Mouse (Mus musculus) heart, adult 2 months (tissue): ENCODE measurements around the gene Sept10. TPM values are rescaled to one million over a fixed set of nuclear protein-coding genes. Genes with fewer than 3 reads are reported as not detected.

ENCODE experiments used
- DNase-seq, 2 experiments: peaks; one replicate each; pipeline ENCODE4 v3.0.0; 2021
- H3K27ac ChIP-seq: fragments of 200-600 bp; 2 replicates; pipeline ENCODE4 v1.8.1; 2022
- H3K27me3 ChIP-seq: fragments of 200-500 bp; 2 replicates; pipeline ENCODE4 v1.6.1; 2012; ENCODE audit warnings: mild to moderate bottlenecking, low read length, inconsistent platforms, mixed read lengths; ENCODE audit not compliant: control insufficient read depth, insufficient read depth
- H3K36me3 ChIP-seq: fragments of 200-500 bp; 2 replicates; pipeline ENCODE4 v1.6.1; 2012; ENCODE audit warnings: low read length, inconsistent platforms; ENCODE audit not compliant: control insufficient read depth, insufficient read depth
- H3K4me1 ChIP-seq: fragments of 200-500 bp; 2 replicates; pipeline ENCODE4 v1.6.1; 2011; ENCODE audit warnings: low read length; ENCODE audit not compliant: control insufficient read depth, insufficient read depth
- H3K4me3 ChIP-seq: fragments of 200-600 bp; 2 replicates; pipeline ENCODE4 v1.8.1; 2022
- H3K79me2 ChIP-seq: fragments of 200-500 bp; replicated peaks from 2 replicates; pipeline ENCODE4 v1.6.1; 2012; ENCODE audit warnings: mild to moderate bottlenecking, inconsistent platforms, low read length, moderate library complexity, mixed read lengths; ENCODE audit not compliant: control insufficient read depth, insufficient read depth
- H3K9ac ChIP-seq: fragments of 200-500 bp; 2 replicates; pipeline ENCODE4 v1.6.1; 2012; ENCODE audit warnings: low read depth, mild to moderate bottlenecking, control low read depth, inconsistent platforms, low read length, mixed read lengths
- CTCF ChIP-seq: fragments of 200-600 bp; IDR thresholded peaks from 2 replicates; pipeline ENCODE4 v1.8.1; 2022; ENCODE audit warnings: antibody characterized with exemption, mild to moderate bottlenecking, moderate library complexity
- EP300 ChIP-seq: fragments of 200-500 bp; IDR thresholded peaks from 2 replicates; pipeline ENCODE4 v1.6.1; 2011; ENCODE audit warnings: low read depth, low read length, control low read depth; ENCODE audit not compliant: insufficient read depth
- POLR2A ChIP-seq: fragments of 200-500 bp; IDR thresholded peaks from 2 replicates; pipeline ENCODE4 v1.6.1; 2011; ENCODE audit warnings: mild to moderate bottlenecking, low read depth, low read length, control low read depth; ENCODE audit not compliant: insufficient read depth
- WGBS: fragments of 180-500 bp; shearing (Covaris S2); methylation state at CpG from one replicate; pipeline ENCODE4 v1.1.7; 2018; 5-methylcytosine and 5-hydroxymethylcytosine counted together
- intact Hi-C: fragments of 180-260 bp; cut with DNase I; formaldehyde crosslinking; loops from one replicate; pipeline ENCODE4 v1.15.1; 2025
- long read RNA-seq: library from polyadenylated mRNA; stranded (forward); transcript quantifications from one replicate; pipeline ENCODE4 v2.0.0, GENCODE M21; 2021
- polyA plus RNA-seq: library from polyadenylated mRNA; depleted of rRNA; stranded (reverse); fragments of >200 nt; gene quantifications from 2 replicates; pipeline ENCODE4 v1.2.3, GENCODE M21; 2012; rRNA removed
- total RNA-seq, 2 experiments: library from RNA; stranded (reverse); gene quantifications; 2 replicates each; pipeline ENCODE4 v1.2.3; 2021

Sept10 gene
- 10 to 100 TPM; 15.2 to 17.3 TPM for total RNA-seq
- polyA plus RNA-seq = 8.4 and 13.1 TPM in 2 replicates
- long read RNA-seq, partial matches to known transcripts = 2 of 6 reads
- long read RNA-seq, other reads (novel, unspliced or antisense) = 3 of 6 reads

DNA sequence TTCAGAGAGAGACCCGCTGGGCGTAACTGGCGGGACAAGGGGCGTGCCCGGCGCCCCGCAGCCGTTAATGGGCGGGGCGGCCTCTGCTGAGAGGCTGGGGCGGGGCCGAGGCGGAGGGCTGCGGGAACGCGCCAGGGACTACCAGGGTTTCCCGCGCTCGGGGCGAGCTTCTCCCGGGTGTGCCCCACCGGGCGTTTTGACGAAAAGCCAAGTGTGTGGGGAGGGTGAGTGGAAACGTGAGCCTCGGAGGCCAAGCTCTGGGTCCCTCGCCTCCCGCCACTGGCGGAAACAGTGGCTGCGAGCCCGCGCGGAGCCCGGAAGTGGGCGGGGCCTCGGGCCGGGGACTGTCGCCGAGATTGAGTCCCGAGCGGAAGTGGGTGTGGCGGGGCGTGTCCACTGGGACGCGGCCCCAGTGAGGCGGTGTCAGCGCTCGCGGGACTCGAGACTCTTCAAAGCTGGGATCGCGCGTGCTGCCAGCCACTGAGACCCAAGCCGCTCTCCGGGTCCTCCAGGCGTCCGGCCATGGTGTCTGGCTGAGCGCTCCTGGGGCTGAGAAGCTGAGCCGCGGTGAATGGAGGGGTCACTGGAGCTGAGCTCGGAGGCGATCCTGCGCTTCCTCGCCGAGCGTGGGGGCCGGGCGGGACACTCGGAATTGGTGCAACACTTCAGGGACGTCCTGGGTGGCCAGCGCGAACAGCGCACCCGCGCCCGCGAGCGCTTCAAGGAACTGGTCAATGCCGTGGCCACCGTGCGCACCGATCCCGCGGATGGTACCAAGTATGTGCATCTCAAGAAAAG is at the start of gene Sept10, which contains the start of gene Sowahc:
Sept10 (minus strand) TSS at position 375 of the 798 bp plus-strand sequence.
Sowahc (plus strand) TSS at position 481 of the 798 bp plus-strand sequence.
- Histone ChIP-seq H3K27ac (peak within 1 kb of the TSS; percentile 98), H3K79me2 (no peaks in the 10 kb centered on the region), H3K4me3 (peak within 1 kb of the TSS; percentile 80), H3K36me3 (peaks cover 3% of the 10 kb centered on the region; the same call in 1 of the 2 replicates), H3K27me3 (no peaks in the 10 kb centered on the region), H3K4me1 (peaks cover 5% of the 10 kb centered on the region), H3K9ac (peak within 1 kb of the TSS; percentile 88)
- DNase-seq = peak; percentile 99
- intact Hi-C loops = loop anchor here (1.0 to 5.0 kb wide), 4 partner anchors 46 to 395 kb away; partner anchors contain the start of genes Gm10322, Mcu and P4ha1
- WGBS = under 1% methylated on average over 80 of the region's 84 CpGs
- TF ChIP-seq CTCF (no peak), EP300 (0 out of 2 replicates have a peak, but pooled peaks have one; percentile 40), POLR2A (peak; percentile 75)

DNA sequence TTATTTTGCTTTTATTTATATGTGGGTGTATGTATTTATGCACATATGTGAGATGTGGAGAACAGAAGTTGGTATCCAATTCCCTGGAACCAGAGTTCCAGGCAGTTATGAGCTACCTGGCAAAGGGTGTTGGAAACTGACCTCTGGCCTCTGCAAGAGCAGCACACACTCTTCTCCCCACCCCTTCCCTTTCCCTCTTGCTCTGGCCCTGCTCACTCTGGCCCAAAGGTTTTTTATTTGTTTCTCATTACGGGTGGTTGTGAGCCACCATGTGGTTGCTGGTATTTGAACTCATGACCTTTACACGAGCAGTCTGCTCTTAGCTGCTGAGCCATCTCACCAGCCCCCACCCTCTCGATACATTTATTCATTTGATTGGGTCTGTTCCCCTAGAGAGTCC is 47.1 kb upstream of the Sept10 start:
- H3K27me3 ChIP-seq = no peaks in the 10 kb centered on the region
- no peak overlapping the region for H3K27ac ChIP-seq
- H3K79me2 ChIP-seq = no peaks in the 10 kb centered on the region
- intact Hi-C loops = loop anchor here (5.0 kb wide), 1 partner anchor 46 kb away; the partner anchor contains the start of genes Sept10 and Sowahc
- peaks cover 2% of the 10 kb centered on the region; the same call in 1 of the 2 replicates for H3K4me1 ChIP-seq
- H3K4me3 ChIP-seq = no peak overlapping the region
- 73% methylated on average over 3 of the region's 3 CpGs for WGBS
- no peak overlapping the region for H3K9ac ChIP-seq
- TF ChIP-seq CTCF (no peak), POLR2A (no peak), EP300 (no peak)
- no peak for DNase-seq
- H3K36me3 ChIP-seq = no peaks in the 10 kb centered on the region

DNA sequence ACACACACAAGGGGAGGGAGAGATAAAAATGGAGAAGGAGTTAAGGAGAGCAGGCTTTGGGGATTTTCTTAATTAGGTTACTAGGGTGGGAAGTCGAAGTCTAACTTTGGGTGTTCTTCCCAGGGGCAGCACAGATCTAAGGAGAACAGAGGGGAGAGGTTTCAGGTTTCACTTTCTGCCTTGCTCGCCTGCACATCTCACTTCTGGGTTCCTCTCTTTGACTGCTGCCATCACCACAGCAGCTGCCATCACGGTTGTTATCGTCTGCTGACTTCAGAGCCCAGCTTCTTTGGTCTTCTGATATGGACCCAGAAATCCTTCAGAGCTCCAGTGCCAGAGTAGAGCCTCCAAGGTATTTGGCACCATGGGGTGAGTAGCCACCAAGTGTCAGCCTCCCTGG is 46.5 kb upstream of the Sept10 start:
- no peak overlapping the region for H3K4me3 ChIP-seq
- H3K9ac ChIP-seq = no peak overlapping the region
- TF ChIP-seq EP300 = no peak
- TF ChIP-seq POLR2A = no peak
- no peak for TF ChIP-seq CTCF
- WGBS = 60% methylated on average over 4 of the region's 4 CpGs
- intact Hi-C loops = loop anchor here (5.0 kb wide), 1 partner anchor 46 kb away; the partner anchor contains the start of genes Sept10 and Sowahc
- H3K27ac ChIP-seq = no peak overlapping the region
- peaks cover 2% of the 10 kb centered on the region; the same call in 1 of the 2 replicates for H3K4me1 ChIP-seq
- no peak for DNase-seq
- H3K36me3 ChIP-seq = no peaks in the 10 kb centered on the region
- no peaks in the 10 kb centered on the region for H3K79me2 ChIP-seq
- H3K27me3 ChIP-seq = no peaks in the 10 kb centered on the region

DNA sequence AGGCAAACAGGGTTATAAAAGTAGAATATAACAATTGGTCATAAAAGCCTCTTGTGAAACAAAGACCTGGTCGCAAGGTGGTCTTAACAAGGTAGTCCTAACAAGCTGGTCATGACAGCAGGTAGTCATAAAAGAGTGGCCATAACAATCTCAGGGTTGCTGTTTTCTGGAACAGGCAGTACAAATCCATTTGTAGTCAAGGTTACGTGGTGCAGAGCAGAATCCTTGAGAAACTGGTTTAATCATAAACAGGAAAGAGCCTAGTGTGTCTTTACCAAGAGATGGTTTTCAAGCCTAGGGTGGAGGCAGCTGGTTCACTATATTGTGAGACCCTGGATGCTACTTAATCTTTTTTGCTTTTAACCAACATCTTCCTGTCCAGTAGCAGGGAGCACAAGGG is 45.6 kb upstream of the Sept10 start:
- H3K27me3 ChIP-seq = no peaks in the 10 kb centered on the region
- H3K79me2 ChIP-seq = no peaks in the 10 kb centered on the region
- no peak for TF ChIP-seq CTCF
- no peak for TF ChIP-seq EP300
- no peak for TF ChIP-seq POLR2A
- DNase-seq = no peak
- no peak overlapping the region for H3K27ac ChIP-seq
- no peaks in the 10 kb centered on the region for H3K36me3 ChIP-seq
- H3K4me1 ChIP-seq = peaks cover 2% of the 10 kb centered on the region; the same call in 1 of the 2 replicates
- H3K4me3 ChIP-seq = no peak overlapping the region
- H3K9ac ChIP-seq = no peak overlapping the region
- intact Hi-C loops = loop anchor here (5.0 kb wide), 1 partner anchor 45 kb away; the partner anchor contains the start of genes Sept10 and Sowahc
- 99% methylated on average over 2 of the region's 2 CpGs for WGBS

DNA sequence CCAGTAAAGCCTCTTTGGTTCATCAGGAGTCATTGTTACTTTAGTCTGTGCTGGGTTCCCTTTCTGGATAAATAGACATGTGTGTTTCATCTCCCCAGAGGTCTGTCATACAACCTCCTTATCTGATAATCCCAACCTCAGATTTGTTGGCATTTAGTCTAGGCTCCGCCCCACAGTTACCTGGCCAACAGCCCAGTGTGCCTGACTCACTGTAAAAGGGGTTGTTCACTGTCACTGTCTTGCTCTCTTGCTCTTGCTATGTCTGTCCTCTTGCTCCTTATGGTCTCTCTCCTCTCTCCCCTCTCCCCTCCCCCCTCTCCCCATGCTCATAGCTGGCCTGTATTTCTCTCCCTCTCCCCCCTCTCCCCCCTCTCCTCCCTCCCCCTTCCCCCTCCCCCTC is 44.5 kb upstream of the Sept10 start:
- intact Hi-C loops = loop anchor here (5.0 kb wide), 1 partner anchor 44 kb away; the partner anchor contains the start of genes Sept10 and Sowahc
- no peak for TF ChIP-seq CTCF
- TF ChIP-seq POLR2A = no peak
- TF ChIP-seq EP300 = no peak
- Histone ChIP-seq H3K79me2 (no peaks in the 10 kb centered on the region), H3K27ac (peak overlapping the region; percentile 15), H3K4me1 (peaks cover 2% of the 10 kb centered on the region; the same call in 1 of the 2 replicates), H3K36me3 (no peaks in the 10 kb centered on the region), H3K9ac (no peak overlapping the region), H3K4me3 (no peak overlapping the region), H3K27me3 (no peaks in the 10 kb centered on the region)
- 47% methylated on average over 1 of the region's 1 CpGs for WGBS
- peak; percentile 47 to 51 for DNase-seq
